Mouse (Mus musculus): ENCODE results near the gene Ift52. TPM values are rescaled to one million over a fixed set of nuclear protein-coding genes. Genes with fewer than 3 reads are reported as not detected.

Ift52 gene
- polyA plus RNA-seq, 1 experiment = 69.4 TPM

DNA sequence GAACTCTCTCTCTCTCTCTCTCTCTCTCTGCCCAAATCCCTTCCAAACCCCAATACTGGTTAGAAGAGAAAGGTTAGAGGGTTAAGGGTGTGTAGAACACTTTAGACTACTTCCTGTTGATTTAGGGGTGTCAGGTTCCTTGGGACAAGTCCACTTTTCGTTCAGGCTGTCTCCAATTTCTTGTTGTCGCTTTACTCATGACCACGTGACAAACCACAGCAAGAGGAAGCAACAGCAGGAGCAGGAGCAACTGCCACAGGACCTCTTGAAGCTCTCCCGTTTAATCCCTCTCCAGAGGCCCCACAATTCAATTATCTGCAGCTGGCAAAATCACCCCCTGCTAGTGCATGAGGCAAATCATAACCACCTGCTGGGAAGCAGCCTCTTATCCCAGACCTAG lies 15.5 kb downstream of the Ift52 start:
- no peak overlapping the region for H3K4me3 ChIP-seq (ENCODE audit: low read depth, low read length)
- peaks cover 10% of the 10 kb centered on the region for H3K36me3 ChIP-seq (ENCODE audit: control insufficient read depth, insufficient read depth, low read length, poor library complexity, severe bottlenecking)
- peak overlapping the region; percentile 97 for H3K27ac ChIP-seq (ENCODE audit: insufficient read depth, low read length)
- no peaks in the 10 kb centered on the region for H3K9me3 ChIP-seq (replicated peaks; ENCODE audit: control insufficient read depth, insufficient read depth, low read length, poor library complexity, severe bottlenecking)
- H3K4me1 ChIP-seq (ENCODE audit: control insufficient read depth, insufficient read depth, low read length) = peaks cover 15% of the 10 kb centered on the region
- H3K27me3 ChIP-seq (ENCODE audit: control insufficient read depth, insufficient read depth, low read length, poor library complexity, severe bottlenecking) = no peaks in the 10 kb centered on the region
- 0 out of 2 replicates have a peak overlapping the region, but pooled peaks have one; percentile 7 for H3K9ac ChIP-seq (ENCODE audit: low read depth, poor library complexity, severe bottlenecking)
- TF ChIP-seq EP300 (IDR thresholded peaks at IDR 0.05; ENCODE audit: insufficient read depth, low read depth, low read length) (peak; percentile 78), POLR2A (IDR thresholded peaks at IDR 0.05; ENCODE audit: insufficient read depth, low read length) (no peak)

DNA sequence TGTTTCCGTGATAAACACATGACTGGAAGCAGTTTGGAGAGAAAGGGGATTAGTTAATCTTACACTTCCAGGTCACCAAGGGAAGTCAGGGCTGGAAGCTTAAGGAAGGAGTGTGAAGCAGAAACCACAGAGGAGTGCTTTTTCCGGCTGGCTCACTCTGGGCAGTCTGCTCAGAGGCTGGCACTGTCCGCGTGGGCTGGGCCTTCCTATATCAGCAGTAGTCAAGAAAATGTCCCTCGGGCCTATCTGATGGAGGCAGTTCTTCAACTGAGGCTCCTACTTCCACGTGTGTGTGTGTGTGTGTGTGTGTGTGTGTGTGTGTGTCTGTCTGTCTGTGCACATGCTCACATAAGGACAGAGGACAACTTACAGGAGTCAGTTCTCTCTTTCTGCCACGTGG lies 22.8 kb downstream of the Ift52 start:
- Histone ChIP-seq H3K9me3 (replicated peaks; ENCODE audit: control insufficient read depth, insufficient read depth, low read length, poor library complexity, severe bottlenecking) (0 out of 2 replicates have a peak, but pooled peaks cover 4% of the 10 kb centered on the region), H3K4me3 (ENCODE audit: low read depth, low read length) (no peak overlapping the region), H3K9ac (ENCODE audit: low read depth, poor library complexity, severe bottlenecking) (no peak overlapping the region), H3K27me3 (ENCODE audit: control insufficient read depth, insufficient read depth, low read length, poor library complexity, severe bottlenecking) (no peaks in the 10 kb centered on the region), H3K36me3 (ENCODE audit: control insufficient read depth, insufficient read depth, low read length, poor library complexity, severe bottlenecking) (peaks cover 34% of the 10 kb centered on the region), H3K27ac (ENCODE audit: insufficient read depth, low read length) (no peak overlapping the region), H3K4me1 (ENCODE audit: control insufficient read depth, insufficient read depth, low read length) (peaks cover 5% of the 10 kb centered on the region)
- no peak for TF ChIP-seq POLR2A (IDR thresholded peaks at IDR 0.05; ENCODE audit: insufficient read depth, low read length)
- TF ChIP-seq CTCF (IDR thresholded peaks at IDR 0.05; ENCODE audit: low read depth, low read length) = no peak
- no peak for TF ChIP-seq EP300 (IDR thresholded peaks at IDR 0.05; ENCODE audit: insufficient read depth, low read depth, low read length)

DNA sequence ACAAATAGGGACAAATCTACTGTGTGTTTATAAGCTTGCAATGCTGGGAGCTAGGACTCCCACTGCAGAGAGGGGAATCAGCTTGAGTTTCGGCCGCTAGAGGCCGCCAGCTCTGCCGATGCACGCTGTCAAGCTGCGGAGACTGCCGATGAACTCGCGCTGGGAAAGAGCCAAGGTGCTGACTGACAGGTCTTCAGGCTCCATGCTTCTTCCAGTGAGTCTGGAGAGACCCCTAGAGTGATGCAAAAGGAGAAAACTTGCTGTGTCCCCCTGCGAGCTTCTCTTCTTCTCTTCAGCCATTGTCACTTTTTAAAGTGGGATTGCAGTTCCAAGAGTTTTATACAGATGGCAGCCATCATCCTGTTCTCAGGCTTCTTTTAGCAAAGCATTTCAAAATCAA lies 31.0 kb downstream of the Ift52 start:
- Histone ChIP-seq H3K9ac (ENCODE audit: low read depth, poor library complexity, severe bottlenecking) (no peak overlapping the region), H3K4me1 (ENCODE audit: control insufficient read depth, insufficient read depth, low read length) (no peaks in the 10 kb centered on the region), H3K27me3 (ENCODE audit: control insufficient read depth, insufficient read depth, low read length, poor library complexity, severe bottlenecking) (no peaks in the 10 kb centered on the region), H3K4me3 (ENCODE audit: low read depth, low read length) (no peak overlapping the region), H3K36me3 (ENCODE audit: control insufficient read depth, insufficient read depth, low read length, poor library complexity, severe bottlenecking) (peaks cover 27% of the 10 kb centered on the region), H3K9me3 (replicated peaks; ENCODE audit: control insufficient read depth, insufficient read depth, low read length, poor library complexity, severe bottlenecking) (no peaks in the 10 kb centered on the region), H3K27ac (ENCODE audit: insufficient read depth, low read length) (peak overlapping the region; percentile 68)
- TF ChIP-seq POLR2A (IDR thresholded peaks at IDR 0.05; ENCODE audit: insufficient read depth, low read length) = no peak
- TF ChIP-seq CTCF (IDR thresholded peaks at IDR 0.05; ENCODE audit: low read depth, low read length) = peak; percentile 96
- 0 out of 2 replicates have a peak, but pooled peaks have one; percentile 43 for TF ChIP-seq EP300 (IDR thresholded peaks at IDR 0.05; ENCODE audit: insufficient read depth, low read depth, low read length)

DNA sequence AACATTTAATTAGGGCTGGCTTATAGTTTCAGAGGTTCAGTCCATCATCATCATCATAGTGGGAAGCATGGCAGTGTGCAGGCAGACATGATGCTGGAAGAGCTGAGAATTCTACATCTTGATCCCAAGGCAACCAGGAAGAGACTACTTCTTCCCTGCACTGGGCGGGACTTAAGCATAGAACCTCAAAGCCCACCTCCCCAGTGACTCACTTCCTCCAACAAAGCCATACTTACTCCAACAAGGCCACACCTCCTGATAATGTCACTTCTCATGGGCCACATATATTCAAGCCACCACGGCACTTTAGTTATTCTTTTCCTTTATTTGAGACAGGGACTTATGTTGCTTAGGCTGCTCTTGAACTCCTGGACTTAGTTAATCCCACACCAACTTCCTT lies 32.0 kb downstream of the Ift52 start:
- H3K27ac ChIP-seq (ENCODE audit: insufficient read depth, low read length) = no peak overlapping the region; the same call in 1 of the 2 replicates
- no peaks in the 10 kb centered on the region for H3K4me1 ChIP-seq (ENCODE audit: control insufficient read depth, insufficient read depth, low read length)
- H3K36me3 ChIP-seq (ENCODE audit: control insufficient read depth, insufficient read depth, low read length, poor library complexity, severe bottlenecking) = peaks cover 17% of the 10 kb centered on the region
- no peaks in the 10 kb centered on the region for H3K27me3 ChIP-seq (ENCODE audit: control insufficient read depth, insufficient read depth, low read length, poor library complexity, severe bottlenecking)
- H3K4me3 ChIP-seq (ENCODE audit: low read depth, low read length) = no peak overlapping the region
- no peak overlapping the region for H3K9ac ChIP-seq (ENCODE audit: low read depth, poor library complexity, severe bottlenecking)
- H3K9me3 ChIP-seq (replicated peaks; ENCODE audit: control insufficient read depth, insufficient read depth, low read length, poor library complexity, severe bottlenecking) = no peaks in the 10 kb centered on the region
- no peak for TF ChIP-seq CTCF (IDR thresholded peaks at IDR 0.05; ENCODE audit: low read depth, low read length)
- no peak for TF ChIP-seq POLR2A (IDR thresholded peaks at IDR 0.05; ENCODE audit: insufficient read depth, low read length)
- no peak for TF ChIP-seq EP300 (IDR thresholded peaks at IDR 0.05; ENCODE audit: insufficient read depth, low read depth, low read length)

DNA sequence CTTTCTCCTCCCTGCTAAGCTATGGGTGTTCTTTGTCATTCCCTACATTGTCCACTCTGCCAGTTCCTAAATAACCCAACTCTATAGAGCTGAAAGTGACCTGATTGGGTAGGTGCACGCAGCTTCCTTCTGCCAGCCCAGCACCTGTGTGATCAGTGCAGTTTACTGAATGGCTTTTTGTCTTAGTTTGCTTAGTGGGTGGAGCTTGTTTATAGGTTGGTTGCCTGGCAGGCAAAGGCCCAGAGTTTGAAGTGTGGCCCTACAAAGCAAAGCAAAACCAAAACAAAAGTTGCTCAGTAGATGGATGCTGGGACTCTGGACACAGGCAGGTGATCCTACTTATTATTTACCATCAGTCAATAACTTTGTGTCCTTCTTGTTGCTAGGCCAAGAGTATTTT lies 34.5 kb downstream of the Ift52 start:
- Histone ChIP-seq H3K27me3 (ENCODE audit: control insufficient read depth, insufficient read depth, low read length, poor library complexity, severe bottlenecking) (no peaks in the 10 kb centered on the region), H3K36me3 (ENCODE audit: control insufficient read depth, insufficient read depth, low read length, poor library complexity, severe bottlenecking) (peaks cover 11% of the 10 kb centered on the region), H3K9ac (ENCODE audit: low read depth, poor library complexity, severe bottlenecking) (peak overlapping the region; percentile 72), H3K4me1 (ENCODE audit: control insufficient read depth, insufficient read depth, low read length) (no peaks in the 10 kb centered on the region), H3K27ac (ENCODE audit: insufficient read depth, low read length) (peak overlapping the region; percentile 100), H3K4me3 (ENCODE audit: low read depth, low read length) (peak overlapping the region; percentile 60), H3K9me3 (replicated peaks; ENCODE audit: control insufficient read depth, insufficient read depth, low read length, poor library complexity, severe bottlenecking) (no peaks in the 10 kb centered on the region)
- TF ChIP-seq CTCF (IDR thresholded peaks at IDR 0.05; ENCODE audit: low read depth, low read length) (no peak), EP300 (IDR thresholded peaks at IDR 0.05; ENCODE audit: insufficient read depth, low read depth, low read length) (peak; percentile 96), POLR2A (IDR thresholded peaks at IDR 0.05; ENCODE audit: insufficient read depth, low read length) (peak; percentile 37)

DNA sequence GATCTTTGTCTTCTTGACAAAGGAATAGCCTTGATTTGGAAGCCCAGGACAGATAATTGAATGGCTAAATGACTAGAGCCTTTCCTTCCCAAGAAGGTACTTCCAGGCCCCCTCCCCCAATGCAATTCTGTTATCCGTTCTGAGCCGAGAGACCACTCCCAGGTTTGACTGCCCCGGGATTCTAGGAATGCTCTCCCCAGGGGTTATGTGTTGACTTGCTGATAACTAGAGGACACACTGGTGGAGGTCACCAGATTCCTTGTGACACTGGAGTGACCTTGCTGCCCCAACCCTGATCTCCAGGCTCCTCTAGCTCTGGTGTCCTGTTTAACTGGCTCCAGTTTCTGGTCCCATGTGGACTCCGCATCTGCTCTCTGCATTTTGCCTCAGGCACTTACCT lies 34.9 kb downstream of the Ift52 start:
- peak overlapping the region; percentile 100 for H3K27ac ChIP-seq (ENCODE audit: insufficient read depth, low read length)
- peaks cover 9% of the 10 kb centered on the region for H3K36me3 ChIP-seq (ENCODE audit: control insufficient read depth, insufficient read depth, low read length, poor library complexity, severe bottlenecking)
- peak overlapping the region; percentile 54 for H3K4me3 ChIP-seq (ENCODE audit: low read depth, low read length)
- H3K27me3 ChIP-seq (ENCODE audit: control insufficient read depth, insufficient read depth, low read length, poor library complexity, severe bottlenecking) = no peaks in the 10 kb centered on the region
- no peaks in the 10 kb centered on the region for H3K4me1 ChIP-seq (ENCODE audit: control insufficient read depth, insufficient read depth, low read length)
- TF ChIP-seq CTCF (IDR thresholded peaks at IDR 0.05; ENCODE audit: low read depth, low read length) (no peak), POLR2A (IDR thresholded peaks at IDR 0.05; ENCODE audit: insufficient read depth, low read length) (peak; percentile 6), EP300 (IDR thresholded peaks at IDR 0.05; ENCODE audit: insufficient read depth, low read depth, low read length) (peak; percentile 100)
- H3K9me3 ChIP-seq (replicated peaks; ENCODE audit: control insufficient read depth, insufficient read depth, low read length, poor library complexity, severe bottlenecking) = no peaks in the 10 kb centered on the region
- H3K9ac ChIP-seq (ENCODE audit: low read depth, poor library complexity, severe bottlenecking) = 0 out of 2 replicates have a peak overlapping the region, but pooled peaks have one; percentile 40

All from ES-Bruce4 (cell line).